Mouse (Mus musculus) hindbrain, postnatal 0 days (tissue): Measurements from ENCODE around the gene Ddhd1. TPM values are rescaled to one million over a fixed set of nuclear protein-coding genes. Genes with fewer than 3 reads are reported as not detected.
A peak's percentile ranks its signal among the peaks of the same experiment; 100 is the strongest.

Source experiments
- ATAC-seq: fragments of 200-750 bp; cut with Nextera tagmentation; 2 replicates; pipeline ENCODE4 v1.8.0; 2017; ENCODE audit warnings: mild to moderate bottlenecking, moderate TSS enrichment, moderate library complexity
- DNase-seq: peaks from one replicate; pipeline ENCODE4 v3.0.0-alpha.2; 2015; ENCODE audit warnings: low spot score
- H3K27ac ChIP-seq: fragments of 300-500 bp; sonication (generic); 2 replicates; pipeline ENCODE4 v1.5.1; 2014; ENCODE audit warnings: mild to moderate bottlenecking
- H3K27me3 ChIP-seq: fragments of 300-500 bp; sonication (generic); 2 replicates; pipeline ENCODE4 v1.6.1; 2014; ENCODE audit warnings: low read length, mixed read lengths; ENCODE audit not compliant: insufficient read depth
- H3K36me3 ChIP-seq: fragments of 300-500 bp; sonication (generic); 2 replicates; pipeline ENCODE4 v1.6.1; 2014; ENCODE audit warnings: low read length, mixed read lengths; ENCODE audit not compliant: insufficient read depth
- H3K4me1 ChIP-seq: fragments of 300-500 bp; sonication (generic); 2 replicates; pipeline ENCODE4 v1.6.1; 2014; ENCODE audit warnings: antibody characterized with exemption, low read length, mixed read lengths; ENCODE audit not compliant: insufficient read depth
- H3K4me2 ChIP-seq: fragments of 300-500 bp; sonication (generic); 2 replicates; pipeline ENCODE4 v1.6.1; 2014; ENCODE audit warnings: low read depth, mild to moderate bottlenecking, low read length, moderate library complexity, mixed read lengths
- H3K4me3 ChIP-seq: fragments of 300-500 bp; sonication (generic); 2 replicates; pipeline ENCODE4 v1.5.1; 2014; ENCODE audit warnings: low read length
- H3K9ac ChIP-seq: fragments of 300-500 bp; sonication (generic); replicated peaks from 2 replicates; pipeline ENCODE4 v1.6.1; 2014; ENCODE audit warnings: mild to moderate bottlenecking, low read length, moderate library complexity, mixed read lengths
- H3K9me3 ChIP-seq: fragments of 300-500 bp; sonication (generic); 2 replicates; pipeline ENCODE4 v1.6.1; 2016; ENCODE audit warnings: low read length, mixed read lengths
- CTCF ChIP-seq: IDR thresholded peaks from 2 replicates; pipeline ENCODE4 v1.5.1; 2016; ENCODE audit warnings: antibody characterized with exemption, control low read depth, low read depth
- WGBS: fragments of 180-500 bp; shearing (Covaris S2); extraction: QIAGEN DNeasy Blood & Tissue Kit; methylation state at CpG from one replicate; pipeline ENCODE4 v1.1.7; 2014; 5-methylcytosine and 5-hydroxymethylcytosine counted together
- polyA plus RNA-seq: library from polyadenylated mRNA; unstranded; fragments of >200 nt; fragmentation: Nextera tagmentation; extraction: Ambion mirVana; gene quantifications from 2 replicates; pipeline ENCODE4 v1.2.1, GENCODE M21; 2015
- total RNA-seq: library from RNA; depleted of rRNA; stranded (reverse); fragments of >200 nt; gene quantifications from 2 replicates; pipeline ENCODE4 v1.2.3, GENCODE M21; 2014

Gene Ddhd1
- total and polyA plus RNA-seq, 2 experiments from 2014 or later = 15.0 to 64.2 TPM

GRCm38 (mm10) chr14:45565216-45566065, 92.5 kb downstream of the Ddhd1 start:
- Histone ChIP-seq H3K36me3 (no peaks in the 10 kb centered on the region), H3K9me3 (no peaks in the 10 kb centered on the region), H3K4me2 (peak overlapping the region; percentile 52), H3K4me3 (peak overlapping the region; percentile 18), H3K27ac (peak overlapping the region; percentile 82), H3K4me1 (no peaks in the 10 kb centered on the region), H3K9ac (peak overlapping the region; percentile 13; the same call in 1 of the 2 replicates), H3K27me3 (no peaks in the 10 kb centered on the region)
- WGBS = 9% methylated on average over 20 of the region's 20 CpGs
- ATAC-seq (peak; percentile 82), DNase-seq (peak; percentile 68)
- TF ChIP-seq CTCF = no peak

GRCm38 (mm10) chr14:45563577-45563976, 94.4 kb downstream of the Ddhd1 start:
- Histone ChIP-seq H3K9me3 (no peaks in the 10 kb centered on the region), H3K4me1 (no peaks in the 10 kb centered on the region), H3K36me3 (no peaks in the 10 kb centered on the region), H3K9ac (no peak overlapping the region), H3K27ac (peak overlapping the region; percentile 82; the same call in 1 of the 2 replicates), H3K4me3 (no peak overlapping the region), H3K27me3 (no peaks in the 10 kb centered on the region), H3K4me2 (no peak overlapping the region)
- peak; percentile 68 for ATAC-seq
- WGBS = 73% methylated on average over 1 of the region's 1 CpGs
- DNase-seq = peak; percentile 69
- TF ChIP-seq CTCF = no peak

- no peak for ATAC-seq
- Histone ChIP-seq H3K4me3 (no peak overlapping the region), H3K4me1 (no peaks in the 10 kb centered on the region), H3K27me3 (no peaks in the 10 kb centered on the region), H3K36me3 (no peaks in the 10 kb centered on the region), H3K27ac (no peak overlapping the region), H3K4me2 (no peak overlapping the region), H3K9me3 (no peaks in the 10 kb centered on the region), H3K9ac (no peak overlapping the region)
- TF ChIP-seq CTCF = no peak
- no peak for DNase-seq
- WGBS = 76% methylated on average over 6 of the region's 6 CpGs
Observed at GRCm38 (mm10) chr14:45561681-45562080, 96.3 kb downstream of the Ddhd1 start.

- H3K4me2 ChIP-seq = no peak overlapping the region
- no peak for DNase-seq
- H3K36me3 ChIP-seq = no peaks in the 10 kb centered on the region
- H3K27ac ChIP-seq = no peak overlapping the region
- no peak for TF ChIP-seq CTCF
- no peak overlapping the region for H3K9ac ChIP-seq
- 96% methylated on average over 1 of the region's 1 CpGs for WGBS
- ATAC-seq = no peak
- no peaks in the 10 kb centered on the region for H3K4me1 ChIP-seq
- H3K27me3 ChIP-seq = no peaks in the 10 kb centered on the region
- H3K4me3 ChIP-seq = no peak overlapping the region
- H3K9me3 ChIP-seq = no peaks in the 10 kb centered on the region
Observed at GRCm38 (mm10) chr14:45559018-45559417, 98.9 kb downstream of the Ddhd1 start.

- 84% methylated on average over 6 of the region's 6 CpGs for WGBS
- DNase-seq = no peak
- ATAC-seq = no peak
- Histone ChIP-seq H3K27me3 (no peaks in the 10 kb centered on the region), H3K27ac (no peak overlapping the region), H3K4me1 (no peaks in the 10 kb centered on the region), H3K9me3 (no peaks in the 10 kb centered on the region), H3K9ac (no peak overlapping the region), H3K4me3 (no peak overlapping the region), H3K4me2 (no peak overlapping the region), H3K36me3 (no peaks in the 10 kb centered on the region)
- TF ChIP-seq CTCF = no peak
Observed at GRCm38 (mm10) chr14:45554336-45554735, 103.6 kb downstream of the Ddhd1 start.

- Histone ChIP-seq H3K4me3 (no peak overlapping the region), H3K27me3 (no peaks in the 10 kb centered on the region), H3K36me3 (no peaks in the 10 kb centered on the region), H3K27ac (no peak overlapping the region), H3K9me3 (no peaks in the 10 kb centered on the region), H3K9ac (no peak overlapping the region), H3K4me2 (no peak overlapping the region), H3K4me1 (no peaks in the 10 kb centered on the region)
- 79% methylated on average over 2 of the region's 2 CpGs for WGBS
- peak; percentile 17 for DNase-seq
- no peak for TF ChIP-seq CTCF
- no peak; the same call in 1 of the 2 replicates for ATAC-seq
Observed at GRCm38 (mm10) chr14:45553854-45554253, 104.1 kb downstream of the Ddhd1 start.

- no peak overlapping the region for H3K4me3 ChIP-seq
- no peaks in the 10 kb centered on the region for H3K27me3 ChIP-seq
- H3K4me1 ChIP-seq = no peaks in the 10 kb centered on the region
- no peak overlapping the region for H3K27ac ChIP-seq
- no peaks in the 10 kb centered on the region for H3K9me3 ChIP-seq
- no peak overlapping the region for H3K4me2 ChIP-seq
- DNase-seq (no peak), ATAC-seq (no peak)
- 85% methylated on average over 4 of the region's 4 CpGs for WGBS
- TF ChIP-seq CTCF = no peak
- no peaks in the 10 kb centered on the region for H3K36me3 ChIP-seq
- H3K9ac ChIP-seq = no peak overlapping the region
Observed at GRCm38 (mm10) chr14:45552431-45552830, 105.5 kb downstream of the Ddhd1 start.
